Mouse (Mus musculus): Measurements from ENCODE around the gene Cblc. TPM values are rescaled to one million over a fixed set of nuclear protein-coding genes. Genes with fewer than 3 reads are reported as not detected.

The Cblc gene
- polyA plus RNA-seq (2015; fragmentation: Nextera tagmentation; extraction: Ambion mirVana), result 0.65 and 1.3 TPM in 2 replicates

GRCm38 (mm10) chr7:19796697-19797588, at the start of gene Cblc:
TSS of gene Cblc (minus strand) at chr7:19796809.

GRCm38 (mm10) chr7:19822604-19823058, 26.0 kb upstream of the Cblc start, which contains the start of gene Bcl3:
TSS of gene Bcl3 (minus strand) at chr7:19822770.

GRCm38 (mm10) chr7:19770984-19771391, 25.6 kb downstream of the Cblc start, which contains the start of gene Bcam:
TSS of gene Bcam (minus strand) at chr7:19771016.

GRCm38 (mm10) chr7:19750217-19751069, 46.2 kb downstream of the Cblc start, which contains the start of gene Nectin2:
TSS of gene Nectin2 (minus strand) at chr7:19750483.

Other genes with a start within 250 kb of the Cblc start
- 19.5 and 22.1 TPM in 2 replicates for gene Ppp1r37, start 233.7 kb downstream of the Cblc start, polyA plus RNA-seq (2015; fragmentation: Nextera tagmentation; extraction: Ambion mirVana)
- 0.33 TPM in 1 of 2 replicates, not detected in the other for gene Zfp296, start 219.5 kb downstream of the Cblc start, polyA plus RNA-seq (2015; fragmentation: Nextera tagmentation; extraction: Ambion mirVana)
- gene Gemin7, start 219.2 kb downstream of the Cblc start, polyA plus RNA-seq (2015; fragmentation: Nextera tagmentation; extraction: Ambion mirVana), result 154 and 169 TPM in 2 replicates
- gene Clasrp, start 192.3 kb downstream of the Cblc start, polyA plus RNA-seq (2015; fragmentation: Nextera tagmentation; extraction: Ambion mirVana), result 22.1 and 32.9 TPM in 2 replicates
- 14.3 and 18.7 TPM in 2 replicates for gene Relb, start 167.4 kb downstream of the Cblc start, polyA plus RNA-seq (2015; fragmentation: Nextera tagmentation; extraction: Ambion mirVana)
- gene Clptm1, start 131.8 kb downstream of the Cblc start, polyA plus RNA-seq (2015; fragmentation: Nextera tagmentation; extraction: Ambion mirVana), result 76.8 and 122 TPM in 2 replicates
- 46.6 and 129 TPM in 2 replicates for gene Apoc2, start 118.9 kb downstream of the Cblc start, polyA plus RNA-seq (2015; fragmentation: Nextera tagmentation; extraction: Ambion mirVana)
- gene Gm44805, start 115.4 kb downstream of the Cblc start, polyA plus RNA-seq (2015; fragmentation: Nextera tagmentation; extraction: Ambion mirVana), result 21.0 and 40.0 TPM in 2 replicates
- gene Apoc4, start 115.3 kb downstream of the Cblc start, polyA plus RNA-seq (2015; fragmentation: Nextera tagmentation; extraction: Ambion mirVana), result 243 and 317 TPM in 2 replicates
- 259 and 269 TPM in 2 replicates for gene Apoc1, start 104.1 kb downstream of the Cblc start, polyA plus RNA-seq (2015; fragmentation: Nextera tagmentation; extraction: Ambion mirVana)
- 1,447 and 1,846 TPM in 2 replicates for gene Apoe, start 97.6 kb downstream of the Cblc start, polyA plus RNA-seq (2015; fragmentation: Nextera tagmentation; extraction: Ambion mirVana)
- gene Tomm40, start 81.4 kb downstream of the Cblc start, polyA plus RNA-seq (2015; fragmentation: Nextera tagmentation; extraction: Ambion mirVana), result 70.2 and 118 TPM in 2 replicates
- gene Nectin2, start 46.3 kb downstream of the Cblc start, polyA plus RNA-seq (2015; fragmentation: Nextera tagmentation; extraction: Ambion mirVana), result 53.2 and 64.0 TPM in 2 replicates
- gene Bcam, start 25.8 kb downstream of the Cblc start, polyA plus RNA-seq (2015; fragmentation: Nextera tagmentation; extraction: Ambion mirVana), result 57.6 and 58.9 TPM in 2 replicates
- 4.0 and 5.9 TPM in 2 replicates for gene Bcl3, start 26.0 kb upstream of the Cblc start, polyA plus RNA-seq (2015; fragmentation: Nextera tagmentation; extraction: Ambion mirVana)
- gene Gm19345, start 55.2 kb upstream of the Cblc start, polyA plus RNA-seq (2015; fragmentation: Nextera tagmentation; extraction: Ambion mirVana), result 0.18 and 0.55 TPM in 2 replicates
- gene Ceacam16, start 64.5 kb upstream of the Cblc start, polyA plus RNA-seq (2015; fragmentation: Nextera tagmentation; extraction: Ambion mirVana), result not detected in 2 replicates
- gene Ceacam19, start 91.2 kb upstream of the Cblc start, polyA plus RNA-seq (2015; fragmentation: Nextera tagmentation; extraction: Ambion mirVana), result not detected in 2 replicates
- 6.0 and 10.1 TPM in 2 replicates for gene Pvr, start 124.4 kb upstream of the Cblc start, polyA plus RNA-seq (2015; fragmentation: Nextera tagmentation; extraction: Ambion mirVana)
- gene Igsf23, start 153.9 kb upstream of the Cblc start, polyA plus RNA-seq (2015; fragmentation: Nextera tagmentation; extraction: Ambion mirVana), result 0.08 and 0.32 TPM in 2 replicates
- gene Ceacam20, start 168.6 kb upstream of the Cblc start, polyA plus RNA-seq (2015; fragmentation: Nextera tagmentation; extraction: Ambion mirVana), result 0.06 TPM in 1 of 2 replicates, not detected in the other
- gene Nlrp9b, start 194.7 kb upstream of the Cblc start, polyA plus RNA-seq (2015; fragmentation: Nextera tagmentation; extraction: Ambion mirVana), result not detected in 2 replicates

Data from adrenal gland, postnatal 0 days (tissue).